Comparison of ENCODE assay signal across 8 mouse cellular contexts in the genomic region with DNA sequence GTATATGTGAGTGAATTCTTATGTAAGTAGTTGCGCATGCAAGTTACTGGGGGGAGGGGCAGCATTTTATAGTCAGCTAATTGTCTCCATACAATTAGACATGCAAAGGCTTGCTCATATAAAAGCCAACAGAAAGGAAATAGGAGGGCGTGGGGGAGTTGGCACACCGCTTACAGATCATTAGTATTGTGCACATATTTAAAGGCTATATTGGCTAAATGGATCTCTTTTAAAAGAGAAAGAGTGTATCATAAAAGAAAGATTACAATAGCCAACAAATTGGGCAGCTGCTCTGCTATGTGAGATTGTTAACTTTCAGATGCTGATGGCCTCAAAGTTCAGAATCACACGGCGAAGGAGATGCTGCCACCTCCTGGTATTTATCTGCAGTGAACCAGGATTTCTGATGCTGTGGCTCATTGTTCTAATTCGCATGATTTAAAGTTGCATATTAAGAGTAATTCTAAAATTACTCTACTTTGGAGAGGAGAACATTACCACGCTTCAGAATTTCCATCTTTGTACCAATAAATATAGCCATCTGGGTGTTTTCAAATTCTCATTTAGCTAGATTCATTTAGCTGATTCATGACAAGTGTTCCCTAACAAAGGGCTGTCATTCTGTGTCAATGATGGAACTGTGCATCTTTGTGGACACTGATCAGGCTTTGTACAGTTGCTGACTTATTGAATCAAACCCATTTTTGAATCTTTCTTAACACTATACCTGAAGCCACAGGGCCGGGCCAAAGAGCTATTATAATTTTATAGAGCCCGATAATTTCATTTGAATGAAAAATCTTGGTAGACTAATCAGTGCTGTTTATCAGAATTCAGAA.
DNase-seq lines count a peak whose midpoint lies in the region; ATAC-seq lines count a peak whose summit lies in the region.

No protein-coding gene starts in this region.

- no peak overlapping the region for H3K4me3 ChIP-seq in embryonic facial prominence, embryonic 11.5 days (ENCODE audit: low read depth, low read length)

- no peaks in the 10 kb centered on the region; the same call in 1 of the 2 replicates for H3K4me1 ChIP-seq in embryonic facial prominence, embryonic 11.5 days (ENCODE audit: control insufficient read depth, insufficient read depth, low read length)

- DNase-seq in kidney, adult 18-20 months, result peak; percentile 22
- no peak for DNase-seq in kidney, adult 11 months
- DNase-seq in NIH3T3 (ENCODE audit: low read depth), result peak; percentile 81
- peak; percentile 75 for DNase-seq in embryonic facial prominence, embryonic 11.5 days (ENCODE audit: low spot score)
- DNase-seq in kidney, postnatal 36 days, result peak; percentile 29 to 59
- DNase-seq in spleen, postnatal 14 days (ENCODE audit: low spot score in 2 of 2), result no peak

- no peaks in the 10 kb centered on the region for H3K27me3 ChIP-seq in embryonic facial prominence, embryonic 11.5 days (ENCODE audit: control insufficient read depth, insufficient read depth, low read length)

- 47% methylated on average over 9 of the region's 9 CpGs for WGBS in embryonic facial prominence, embryonic 11.5 days

- H3K9ac ChIP-seq in embryonic facial prominence, embryonic 11.5 days (replicated peaks; ENCODE audit: low read length), result no peak overlapping the region

- H3K4me2 ChIP-seq in embryonic facial prominence, embryonic 11.5 days (ENCODE audit: low read depth, low read length), result no peak overlapping the region

- H3K27ac ChIP-seq in embryonic facial prominence, embryonic 11.5 days (replicated peaks; ENCODE audit: low read depth, low read length), result no peak overlapping the region

- H3K36me3 ChIP-seq in embryonic facial prominence, embryonic 11.5 days (replicated peaks; ENCODE audit: control insufficient read depth, insufficient read depth, low read depth, low read length), result no peaks in the 10 kb centered on the region

- H3K9me3 ChIP-seq in embryonic facial prominence, embryonic 11.5 days (replicated peaks; ENCODE audit: control insufficient read depth, low read length), result no peaks in the 10 kb centered on the region

- no peak; the same call in 1 of the 2 replicates for ATAC-seq in embryonic facial prominence, embryonic 11.5 days (replicated peaks; ENCODE audit: insufficient number of reproducible peaks, low FRiP score, low TSS enrichment, low read depth)
- ATAC-seq in megakaryocyte progenitor cell, adult 5-6 weeks (replicated peaks; ENCODE audit: poor library complexity), result peak; percentile 86
- no peak for ATAC-seq in CD4-positive, CD25-positive, alpha-beta regulatory T cell, adult 4 months

Comparison
In these comparisons a context has a peak if more than half of its experiments do, and no peak if none do; other contexts are left out.
1. DNase-seq: peak in kidney, adult 18-20 months (single experiment), NIH3T3 (single experiment), embryonic facial prominence, embryonic 11.5 days (single experiment) and kidney, postnatal 36 days (2 of 2); none in kidney, adult 11 months (single experiment) and spleen, postnatal 14 days (0 of 2).